Mouse (Mus musculus): ENCODE measurements around the gene Smarcb1. TPM values are rescaled to one million over a fixed set of nuclear protein-coding genes. Genes with fewer than 3 reads are reported as not detected.
A peak's percentile ranks its signal among the peaks of the same experiment; 100 is the strongest.

Gene Smarcb1
- total RNA-seq (2014; fragmentation: Nextera tagmentation) = 80.0 and 102 TPM in 2 replicates
- total RNA-seq (2017) = 58.0 and 79.4 TPM in 2 replicates

- ATAC-seq (replicated peaks; ENCODE audit: poor library complexity, severe bottlenecking) = peak; percentile 75
These were observed at the start of gene Smarcb1 for GRCm38 (mm10) chr10:75921026-75921725. Gene Smarcb1 (minus strand): TSS chr10:75921617.

DNA sequence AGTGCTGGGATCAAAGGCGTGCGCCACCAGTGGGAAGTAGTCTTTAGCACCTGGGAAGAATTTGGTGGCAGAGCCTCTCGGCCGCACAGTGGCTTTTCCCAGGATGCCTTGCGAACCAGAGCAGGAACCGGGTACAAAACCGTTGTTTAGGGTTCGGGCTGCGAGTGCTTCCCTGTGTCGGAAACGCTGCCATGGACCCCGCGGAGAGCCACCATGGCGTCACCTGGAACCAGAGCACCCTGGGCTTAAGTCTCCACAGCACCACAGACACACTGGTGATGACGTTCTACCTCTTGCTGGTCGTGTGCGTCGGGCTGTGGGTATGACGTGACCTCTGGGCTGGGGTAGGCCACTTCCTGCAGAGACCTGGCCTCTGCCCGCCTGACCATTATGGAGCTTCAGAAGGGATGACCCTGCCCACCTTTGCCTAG lies 33.0 kb upstream of the Smarcb1 start, which contains the start of gene Gm5134:
Gene Gm5134 (plus strand): TSS at position 134 of the 431 bp plus-strand sequence.
- peak; percentile 77 for ATAC-seq (replicated peaks; ENCODE audit: poor library complexity, severe bottlenecking)

GRCm38 (mm10) chr10:75951424-75952050 lies 30.1 kb upstream of the Smarcb1 start:
- peak; percentile 40 for ATAC-seq (replicated peaks; ENCODE audit: poor library complexity, severe bottlenecking)

- ATAC-seq (replicated peaks; ENCODE audit: poor library complexity, severe bottlenecking) = no peak
These were observed 29.4 kb upstream of the Smarcb1 start for GRCm38 (mm10) chr10:75950791-75951210.

GRCm38 (mm10) chr10:75949053-75950045 lies 27.9 kb upstream of the Smarcb1 start:
- peak; percentile 41 for ATAC-seq (replicated peaks; ENCODE audit: poor library complexity, severe bottlenecking)

DNA sequence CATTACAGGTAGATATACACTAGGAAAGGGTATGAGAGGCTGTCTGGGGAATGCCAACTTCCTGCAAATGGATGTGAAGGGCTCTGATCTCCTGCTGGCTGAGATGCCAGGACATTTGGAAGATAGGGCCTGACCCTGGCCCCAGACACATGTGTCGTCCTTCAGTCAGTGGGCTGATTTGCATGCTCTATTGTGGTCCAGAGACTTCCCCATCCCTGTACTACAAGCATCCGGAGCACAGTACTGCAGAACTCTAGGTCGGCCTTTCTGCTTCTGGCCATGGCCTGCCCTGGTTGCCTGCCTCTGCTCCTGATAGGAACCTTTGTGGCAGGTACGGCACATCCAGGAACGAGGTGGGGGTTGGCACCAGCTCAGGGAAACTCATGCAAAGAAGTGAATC lies 26.7 kb upstream of the Smarcb1 start:
- ATAC-seq (replicated peaks; ENCODE audit: poor library complexity, severe bottlenecking) = no peak

GRCm38 (mm10) chr10:75945896-75946295 lies 24.5 kb upstream of the Smarcb1 start:
- ATAC-seq (replicated peaks; ENCODE audit: poor library complexity, severe bottlenecking) = no peak

- ATAC-seq (replicated peaks; ENCODE audit: poor library complexity, severe bottlenecking) = no peak
These were observed 23.8 kb upstream of the Smarcb1 start for GRCm38 (mm10) chr10:75945213-75945612.

- no peak for ATAC-seq (replicated peaks; ENCODE audit: poor library complexity, severe bottlenecking)
These were observed 22.8 kb upstream of the Smarcb1 start for GRCm38 (mm10) chr10:75944066-75944772.

DNA sequence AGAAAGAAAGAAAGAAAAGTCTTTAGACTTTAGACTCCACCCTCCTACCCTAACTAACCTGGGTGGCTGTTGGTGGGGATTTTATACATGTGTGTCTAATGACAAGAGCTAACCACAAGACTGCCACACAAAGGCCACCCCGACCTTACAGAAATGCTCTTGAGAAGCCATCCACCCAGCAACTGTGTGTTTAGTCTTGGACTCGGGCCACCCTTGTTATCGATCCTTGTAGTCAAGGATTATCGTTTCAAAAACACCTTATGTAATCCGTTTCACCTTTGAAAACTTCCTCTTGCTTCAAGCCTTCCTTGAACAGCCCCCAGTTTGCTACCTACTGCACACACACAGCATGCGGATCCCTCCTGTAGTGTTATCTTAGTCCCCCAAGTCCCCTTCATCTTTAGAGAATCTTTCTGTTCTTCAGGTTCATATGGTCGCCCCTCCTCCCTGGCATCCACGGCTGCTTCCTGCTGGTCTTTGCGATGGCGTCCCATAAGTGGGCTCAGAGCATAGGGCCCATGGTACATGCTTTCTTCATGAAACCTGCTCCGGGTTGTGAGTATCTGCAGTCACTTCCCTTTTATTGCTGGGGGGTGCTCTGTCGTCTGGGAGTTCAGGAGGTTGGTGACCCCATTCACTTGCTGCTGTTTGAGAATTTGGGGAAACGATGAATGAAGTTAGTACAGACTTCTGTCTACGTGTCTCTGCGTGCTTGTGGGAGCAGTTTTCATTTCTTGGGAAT lies 21.5 kb upstream of the Smarcb1 start, which contains the start of gene Vpreb3:
Gene Vpreb3 (plus strand): TSS at position 322 of the 742 bp plus-strand sequence.
- peak; percentile 78 for ATAC-seq (replicated peaks; ENCODE audit: poor library complexity, severe bottlenecking)

- no peak for ATAC-seq (replicated peaks; ENCODE audit: poor library complexity, severe bottlenecking)
These were observed 19.8 kb upstream of the Smarcb1 start for GRCm38 (mm10) chr10:75941042-75941824.

GRCm38 (mm10) chr10:75940520-75940919 lies 19.1 kb upstream of the Smarcb1 start, which contains the start of gene Gm867:
Gene Gm867 (minus strand): TSS chr10:75940672.
- ATAC-seq (replicated peaks; ENCODE audit: poor library complexity, severe bottlenecking) = no peak

DNA sequence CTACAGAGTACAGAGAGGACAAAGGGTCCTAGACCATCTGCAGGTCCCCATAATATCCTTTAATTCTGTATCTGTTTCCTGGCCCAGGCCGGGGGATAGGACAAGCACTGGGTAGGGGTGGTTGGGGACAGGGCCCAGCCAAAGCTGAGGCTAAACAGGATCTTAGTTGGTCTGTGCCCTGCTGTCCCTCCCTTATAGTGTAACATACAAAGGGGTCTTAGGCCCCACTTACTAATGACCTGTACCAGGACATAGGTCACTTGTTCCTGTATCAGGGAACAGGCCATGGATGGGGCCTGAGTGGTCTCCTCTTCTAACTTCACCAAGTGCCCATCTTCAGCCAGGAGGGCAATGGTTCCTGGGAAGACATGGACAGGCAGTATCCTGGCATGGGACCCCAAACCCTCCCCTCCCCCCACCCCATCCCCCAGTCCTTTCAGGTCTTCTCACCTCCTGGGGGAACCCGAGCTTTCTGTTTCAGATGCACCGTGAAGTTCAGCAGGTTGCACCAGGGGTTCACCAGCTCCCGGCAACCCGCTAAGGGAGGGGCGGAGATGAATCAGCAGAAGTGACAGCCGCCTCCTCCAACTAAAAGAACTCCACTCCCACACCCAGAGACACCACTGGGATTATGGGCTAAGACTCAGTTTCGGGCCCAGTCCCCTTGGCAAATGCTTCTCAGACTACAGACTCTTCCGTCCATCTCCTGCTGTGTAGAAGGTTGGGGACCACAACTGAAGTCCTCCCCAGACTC lies 18.2 kb upstream of the Smarcb1 start:
- ATAC-seq (replicated peaks; ENCODE audit: poor library complexity, severe bottlenecking) = no peak

DNA sequence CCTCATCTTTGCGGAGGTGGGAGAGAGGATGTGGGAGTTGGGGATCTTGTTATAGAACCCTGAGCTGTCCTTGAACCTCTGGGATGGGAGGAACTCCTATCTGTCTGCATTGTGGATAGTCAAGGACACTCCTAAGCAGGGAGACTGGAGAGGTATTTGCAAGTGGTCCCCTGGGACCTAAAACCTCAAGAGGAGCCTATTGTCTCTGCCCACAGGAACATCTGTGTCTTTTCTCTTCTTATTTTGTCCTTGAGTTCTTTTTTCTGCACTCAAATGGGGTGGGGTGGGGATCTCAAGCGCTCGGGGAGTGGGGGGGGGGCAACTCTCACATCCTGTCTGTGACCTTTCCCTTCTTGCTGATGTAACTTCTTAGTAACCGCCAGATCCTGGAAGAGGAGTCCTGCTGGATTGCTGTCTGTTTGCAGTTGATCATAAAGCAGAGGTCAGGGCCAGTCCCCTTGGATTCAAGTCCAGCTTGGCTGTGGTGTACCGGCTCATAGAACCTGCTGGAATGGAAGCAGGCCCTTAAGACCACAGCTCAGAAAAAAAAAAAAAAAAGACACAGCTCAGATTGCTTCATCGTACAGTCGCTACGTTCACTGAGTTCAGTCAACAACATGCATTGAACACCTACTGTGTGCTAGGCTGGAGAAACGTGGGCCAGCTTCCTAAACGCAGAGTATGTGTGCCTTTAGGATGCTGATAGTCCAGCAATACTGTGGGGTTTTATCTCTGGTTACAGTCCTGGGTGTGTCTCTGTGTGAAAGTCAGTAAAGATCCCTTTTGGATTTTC lies 16.6 kb upstream of the Smarcb1 start:
- ATAC-seq (replicated peaks; ENCODE audit: poor library complexity, severe bottlenecking) = no peak

DNA sequence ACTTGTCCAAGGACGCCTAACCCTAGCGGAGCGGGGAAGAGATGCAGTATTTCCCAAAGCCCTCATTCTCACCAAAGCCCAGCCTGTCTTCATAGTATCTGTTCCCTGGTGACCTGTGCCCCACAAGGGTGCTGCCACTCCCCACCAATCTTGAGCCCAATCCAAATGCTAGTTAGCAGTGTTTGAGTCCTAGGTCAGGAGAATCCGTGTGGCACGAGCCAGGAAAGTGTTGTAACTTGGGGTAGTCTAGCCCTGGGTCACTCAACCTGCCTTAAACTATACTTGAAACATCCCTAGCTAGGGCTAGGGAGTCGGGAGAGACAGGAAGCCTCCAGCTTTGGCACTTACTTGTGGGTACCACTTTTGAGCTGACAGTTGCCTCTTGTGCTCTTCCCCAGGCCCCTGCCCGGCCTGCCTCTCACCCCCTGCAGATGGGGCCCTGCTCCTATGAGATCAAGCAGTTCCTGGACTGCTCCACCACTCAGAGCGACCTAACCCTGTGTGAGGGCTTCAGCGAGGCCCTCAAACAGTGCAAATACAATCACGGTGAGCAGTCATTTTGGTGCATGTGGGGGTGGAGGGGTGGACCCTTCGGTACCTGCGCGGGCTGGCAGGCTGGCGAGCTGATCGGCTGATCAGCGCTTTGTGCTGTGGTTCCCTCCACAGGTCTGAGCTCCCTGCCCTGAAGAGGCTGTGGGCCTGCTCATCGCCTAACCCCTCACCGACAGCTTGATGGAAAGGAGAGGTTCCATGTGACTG lies 15.7 kb upstream of the Smarcb1 start:
- ATAC-seq (replicated peaks; ENCODE audit: poor library complexity, severe bottlenecking) = no peak
